Mouse (Mus musculus) stomach, embryonic 16.5 days (tissue): ENCODE measurements at regions not wholly inside any gene's neighbourhood (a gene's known extent, or its start where the extent isn't known, plus 50 kb on each side); places are given as distances from the start of the nearest gene placed in this dataset.

Experiments used
- ATAC-seq: fragments of 200-750 bp; cut with Nextera tagmentation; 2 replicates; pipeline ENCODE4 v1.8.0; 2017; ENCODE audit warnings: moderate number of reproducible peaks, moderate TSS enrichment; ENCODE audit not compliant: insufficient read depth, low FRiP score
- H3K27ac ChIP-seq: fragments of 300-500 bp; sonication (generic); 2 replicates; pipeline ENCODE4 v1.5.1; 2014; ENCODE audit warnings: low read length
- H3K27me3 ChIP-seq: fragments of 300-500 bp; sonication (generic); 2 replicates; pipeline ENCODE4 v1.6.1; 2014; ENCODE audit warnings: low read length, control low read depth, mixed read lengths; ENCODE audit not compliant: control insufficient read depth, insufficient read depth
- H3K36me3 ChIP-seq: fragments of 300-500 bp; sonication (generic); 2 replicates; pipeline ENCODE4 v1.6.1; 2014; ENCODE audit warnings: low read length; ENCODE audit not compliant: control insufficient read depth, insufficient read depth
- H3K4me1 ChIP-seq: fragments of 300-500 bp; sonication (generic); 2 replicates; pipeline ENCODE4 v1.6.1; 2014; ENCODE audit warnings: low read length, control low read depth, mixed read lengths; ENCODE audit not compliant: control insufficient read depth, insufficient read depth
- H3K4me2 ChIP-seq: fragments of 300-500 bp; sonication (generic); 2 replicates; pipeline ENCODE4 v1.6.1; 2014; ENCODE audit warnings: low read depth, low read length, mixed read lengths
- H3K4me3 ChIP-seq: fragments of 300-500 bp; sonication (generic); replicated peaks from 2 replicates; pipeline ENCODE4 v1.5.1; 2014; ENCODE audit warnings: mild to moderate bottlenecking, low read length
- H3K9ac ChIP-seq: fragments of 300-500 bp; sonication (generic); 2 replicates; pipeline ENCODE4 v1.6.1; 2014; ENCODE audit warnings: low read length
- H3K9me3 ChIP-seq: fragments of 300-500 bp; sonication (generic); replicated peaks from 2 replicates; pipeline ENCODE4 v1.6.1; 2016; ENCODE audit warnings: low read length, control low read depth; ENCODE audit not compliant: control insufficient read depth
- WGBS: fragments of 180-500 bp; shearing (Covaris S2); extraction: QIAGEN DNeasy Blood & Tissue Kit; methylation state at CpG from one replicate; pipeline ENCODE4 v1.1.7; 2014; 5-methylcytosine and 5-hydroxymethylcytosine counted together

GRCm38 (mm10) chr13:112207617-112208235 is 80.5 kb upstream of the Ankrd55 start:
- no peaks in the 10 kb centered on the region for H3K36me3 ChIP-seq
- no peaks in the 10 kb centered on the region for H3K4me1 ChIP-seq
- no peak overlapping the region for H3K27ac ChIP-seq
- H3K9me3 ChIP-seq: no peaks in the 10 kb centered on the region
- H3K27me3 ChIP-seq: no peaks in the 10 kb centered on the region
- H3K4me2 ChIP-seq: no peak overlapping the region
- H3K9ac ChIP-seq: no peak overlapping the region
- no peak for ATAC-seq
- H3K4me3 ChIP-seq: no peak overlapping the region
- 89% methylated on average over 12 of the region's 12 CpGs for WGBS

- Histone ChIP-seq H3K4me1 (no peaks in the 10 kb centered on the region), H3K9me3 (no peaks in the 10 kb centered on the region), H3K4me2 (no peak overlapping the region), H3K36me3 (no peaks in the 10 kb centered on the region), H3K9ac (no peak overlapping the region), H3K4me3 (no peak overlapping the region), H3K27me3 (no peaks in the 10 kb centered on the region), H3K27ac (no peak overlapping the region)
- 72% methylated on average over 9 of the region's 9 CpGs for WGBS
- ATAC-seq: no peak
Measured at GRCm38 (mm10) chr13:112211841-112212240, 76.4 kb upstream of the Ankrd55 start.

DNA sequence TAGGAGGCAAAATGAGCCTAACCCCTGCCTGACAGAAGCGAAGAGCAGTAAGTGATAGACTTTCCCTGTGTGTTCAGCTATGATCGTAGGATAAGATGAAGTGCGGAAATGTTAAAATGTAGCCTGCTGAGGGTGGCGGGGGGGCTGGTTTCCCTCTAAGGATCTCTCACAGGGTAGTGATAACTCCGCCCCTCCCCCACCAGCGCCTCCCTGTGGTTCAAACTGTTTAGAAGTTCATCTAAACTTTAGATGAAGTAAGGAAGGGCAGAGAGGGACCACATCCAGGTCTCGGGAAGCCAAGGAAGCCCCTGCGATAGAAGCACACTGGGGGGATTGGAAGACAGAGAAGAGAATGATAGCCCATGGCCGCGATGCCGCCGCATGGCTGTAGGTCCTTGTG is 75.9 kb upstream of the Ankrd55 start:
- Histone ChIP-seq H3K27me3 (no peaks in the 10 kb centered on the region), H3K4me2 (no peak overlapping the region), H3K9ac (no peak overlapping the region), H3K4me3 (no peak overlapping the region), H3K9me3 (no peaks in the 10 kb centered on the region), H3K36me3 (no peaks in the 10 kb centered on the region), H3K27ac (no peak overlapping the region), H3K4me1 (no peaks in the 10 kb centered on the region)
- 75% methylated on average over 12 of the region's 12 CpGs for WGBS
- no peak for ATAC-seq

- Histone ChIP-seq H3K4me3 (no peak overlapping the region), H3K36me3 (no peaks in the 10 kb centered on the region), H3K27me3 (no peaks in the 10 kb centered on the region), H3K27ac (no peak overlapping the region), H3K4me1 (no peaks in the 10 kb centered on the region), H3K4me2 (no peak overlapping the region), H3K9ac (no peak overlapping the region), H3K9me3 (no peaks in the 10 kb centered on the region)
- 80% methylated on average over 17 of the region's 17 CpGs for WGBS
- no peak for ATAC-seq
Measured at GRCm38 (mm10) chr13:112213652-112214081, 74.6 kb upstream of the Ankrd55 start.

- no peaks in the 10 kb centered on the region for H3K36me3 ChIP-seq
- no peaks in the 10 kb centered on the region for H3K9me3 ChIP-seq
- H3K9ac ChIP-seq: no peak overlapping the region
- no peaks in the 10 kb centered on the region for H3K4me1 ChIP-seq
- H3K27me3 ChIP-seq: no peaks in the 10 kb centered on the region
- no peak overlapping the region for H3K4me2 ChIP-seq
- WGBS: 92% methylated on average over 14 of the region's 14 CpGs
- H3K27ac ChIP-seq: no peak overlapping the region
- no peak for ATAC-seq
- no peak overlapping the region for H3K4me3 ChIP-seq
Measured at GRCm38 (mm10) chr13:112216084-112216483, 72.2 kb upstream of the Ankrd55 start.

DNA sequence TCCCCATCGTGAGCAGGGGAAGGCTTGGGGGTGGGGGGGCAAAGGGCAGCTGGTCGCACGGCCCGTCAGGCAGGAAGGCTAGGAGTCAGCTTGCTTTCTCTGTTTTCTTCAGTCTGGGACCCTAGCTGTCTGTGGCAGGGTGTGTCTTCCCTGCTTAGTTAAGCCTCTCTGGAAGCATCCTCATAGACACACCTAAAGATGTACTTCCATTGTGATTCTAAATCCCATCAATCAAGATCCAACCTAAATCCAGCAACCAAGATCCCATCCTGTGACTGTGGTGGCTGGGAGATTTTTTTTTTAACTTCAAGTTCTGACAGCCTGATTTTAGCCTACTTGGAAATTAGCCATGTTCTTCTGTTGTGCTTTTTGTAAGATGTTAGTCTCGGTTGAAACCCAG is 69.9 kb upstream of the Ankrd55 start:
- Histone ChIP-seq H3K27me3 (no peaks in the 10 kb centered on the region), H3K4me3 (no peak overlapping the region), H3K4me2 (no peak overlapping the region), H3K36me3 (no peaks in the 10 kb centered on the region), H3K4me1 (no peaks in the 10 kb centered on the region), H3K27ac (no peak overlapping the region), H3K9ac (no peak overlapping the region), H3K9me3 (no peaks in the 10 kb centered on the region)
- no peak for ATAC-seq
- 54% methylated on average over 5 of the region's 5 CpGs for WGBS

GRCm38 (mm10) chr13:112220184-112220583 is 68.1 kb upstream of the Ankrd55 start:
- 82% methylated on average over 8 of the region's 8 CpGs for WGBS
- H3K4me3 ChIP-seq: no peak overlapping the region
- no peaks in the 10 kb centered on the region for H3K9me3 ChIP-seq
- H3K9ac ChIP-seq: no peak overlapping the region
- H3K27me3 ChIP-seq: no peaks in the 10 kb centered on the region
- H3K36me3 ChIP-seq: no peaks in the 10 kb centered on the region
- no peaks in the 10 kb centered on the region for H3K4me1 ChIP-seq
- no peak overlapping the region for H3K4me2 ChIP-seq
- H3K27ac ChIP-seq: no peak overlapping the region
- ATAC-seq: no peak

DNA sequence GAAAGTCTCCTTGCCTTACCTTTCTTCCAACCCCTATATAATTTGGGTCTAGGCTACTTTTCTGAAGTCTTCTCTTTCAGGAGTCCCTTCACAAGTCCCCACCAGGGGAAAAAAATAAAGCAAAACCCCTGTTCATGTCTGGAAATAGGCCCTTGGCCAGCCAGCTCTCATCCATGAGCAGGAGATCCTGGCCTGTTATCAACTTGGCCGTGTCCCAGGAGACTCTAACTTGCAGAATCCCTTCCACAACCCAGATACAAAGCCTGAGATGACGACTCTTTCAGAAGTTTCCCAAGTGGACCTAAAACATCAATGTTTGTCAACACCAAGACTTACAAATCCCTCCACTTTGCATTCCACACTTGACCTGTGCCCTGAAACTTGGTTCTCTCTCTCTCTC is 64.6 kb upstream of the Ankrd55 start:
- Histone ChIP-seq H3K27ac (no peak overlapping the region), H3K36me3 (no peaks in the 10 kb centered on the region), H3K9ac (no peak overlapping the region), H3K4me3 (no peak overlapping the region), H3K27me3 (no peaks in the 10 kb centered on the region), H3K4me1 (peaks cover 7% of the 10 kb centered on the region; the same call in 1 of the 2 replicates), H3K9me3 (no peaks in the 10 kb centered on the region), H3K4me2 (no peak overlapping the region)
- ATAC-seq: no peak
- 77% methylated on average over 2 of the region's 2 CpGs for WGBS

GRCm38 (mm10) chr13:112227766-112228165 is 60.5 kb upstream of the Ankrd55 start:
- Histone ChIP-seq H3K27ac (peak overlapping the region; percentile 69), H3K4me1 (peaks cover 7% of the 10 kb centered on the region; the same call in 1 of the 2 replicates), H3K9ac (no peak overlapping the region), H3K36me3 (no peaks in the 10 kb centered on the region), H3K4me3 (no peak overlapping the region), H3K27me3 (no peaks in the 10 kb centered on the region), H3K9me3 (no peaks in the 10 kb centered on the region), H3K4me2 (0 out of 2 replicates have a peak overlapping the region, but pooled peaks have one; percentile 1)
- WGBS: 36% methylated on average over 13 of the region's 13 CpGs
- ATAC-seq: peak; percentile 88
